Mouse (Mus musculus) kidney, embryonic 15.5 days (tissue): ENCODE results near the gene Prtg. TPM values are rescaled to one million over a fixed set of nuclear protein-coding genes. Genes with fewer than 3 reads are reported as not detected.

Experiments
- ATAC-seq: fragments of 200-750 bp; cut with Nextera tagmentation; replicated peaks from 2 replicates; pipeline ENCODE4 v1.8.0; 2017; ENCODE audit warnings: moderate TSS enrichment; ENCODE audit not compliant: low FRiP score
- H3K27ac ChIP-seq: fragments of 300-500 bp; sonication (generic); 2 replicates; pipeline ENCODE4 v1.5.1; 2015; ENCODE audit warnings: mild to moderate bottlenecking, inconsistent platforms
- H3K27me3 ChIP-seq: fragments of 300-500 bp; sonication (generic); 2 replicates; pipeline ENCODE4 v1.6.1; 2015; ENCODE audit warnings: inconsistent platforms
- H3K36me3 ChIP-seq: fragments of 300-500 bp; sonication (generic); 2 replicates; pipeline ENCODE4 v1.6.1; 2015; ENCODE audit warnings: inconsistent platforms
- H3K4me1 ChIP-seq: fragments of 300-500 bp; sonication (generic); 2 replicates; pipeline ENCODE4 v1.6.1; 2015; ENCODE audit warnings: inconsistent platforms
- H3K4me2 ChIP-seq: fragments of 300-500 bp; sonication (generic); 2 replicates; pipeline ENCODE4 v1.6.1; 2015; ENCODE audit warnings: moderate library complexity, mild to moderate bottlenecking, inconsistent platforms
- H3K4me3 ChIP-seq: fragments of 300-500 bp; sonication (generic); replicated peaks from 2 replicates; pipeline ENCODE4 v1.5.1; 2015; ENCODE audit warnings: mild to moderate bottlenecking, inconsistent platforms
- H3K9ac ChIP-seq: fragments of 300-500 bp; sonication (generic); 2 replicates; pipeline ENCODE4 v1.6.1; 2015; ENCODE audit warnings: mild to moderate bottlenecking, inconsistent platforms
- H3K9me3 ChIP-seq: fragments of 300-500 bp; sonication (generic); replicated peaks from 2 replicates; pipeline ENCODE4 v1.6.1; 2016; ENCODE audit warnings: inconsistent platforms
- WGBS: fragments of 180-500 bp; shearing (Covaris S2); methylation state at CpG from one replicate; pipeline ENCODE4 v1.1.7; 2015; ENCODE audit warnings: mixed read lengths; 5-methylcytosine and 5-hydroxymethylcytosine counted together
- polyA plus RNA-seq: library from polyadenylated mRNA; unstranded; fragments of >200 nt; fragmentation: Nextera tagmentation; extraction: Ambion mirVana; gene quantifications from 2 replicates; pipeline ENCODE4 v1.2.1, GENCODE M21; 2015

Prtg gene
- polyA plus RNA-seq, 1 experiment from 2014 or later = 2.1 TPM

GRCm38 (mm10) chr9:72812091-72812490, 5.4 kb downstream of the Prtg start:
- no peak for ATAC-seq
- Histone ChIP-seq H3K36me3 (no peaks in the 10 kb centered on the region), H3K4me3 (no peak overlapping the region), H3K27me3 (no peaks in the 10 kb centered on the region), H3K4me1 (peaks cover 47% of the 10 kb centered on the region), H3K4me2 (no peak overlapping the region), H3K9me3 (no peaks in the 10 kb centered on the region), H3K9ac (no peak overlapping the region), H3K27ac (peak overlapping the region; percentile 75; the same call in 1 of the 2 replicates)
- WGBS = 43% methylated on average over 7 of the region's 7 CpGs

GRCm38 (mm10) chr9:72812594-72813570, 6.2 kb downstream of the Prtg start:
- H3K9ac ChIP-seq = no peak overlapping the region
- H3K4me2 ChIP-seq = peak overlapping the region; percentile 37
- H3K27me3 ChIP-seq = no peaks in the 10 kb centered on the region
- peak overlapping the region; percentile 75 for H3K27ac ChIP-seq
- no peaks in the 10 kb centered on the region for H3K9me3 ChIP-seq
- no peak overlapping the region for H3K4me3 ChIP-seq
- ATAC-seq = peak; percentile 72
- peaks cover 44% of the 10 kb centered on the region for H3K4me1 ChIP-seq
- WGBS = 14% methylated on average over 18 of the region's 18 CpGs
- H3K36me3 ChIP-seq = no peaks in the 10 kb centered on the region

GRCm38 (mm10) chr9:72825511-72825910, 18.8 kb downstream of the Prtg start:
- peaks cover 27% of the 10 kb centered on the region for H3K4me1 ChIP-seq
- H3K9me3 ChIP-seq = no peaks in the 10 kb centered on the region
- no peak overlapping the region for H3K4me2 ChIP-seq
- H3K27me3 ChIP-seq = no peaks in the 10 kb centered on the region
- H3K4me3 ChIP-seq = no peak overlapping the region
- no peak overlapping the region for H3K9ac ChIP-seq
- no peak overlapping the region for H3K27ac ChIP-seq
- 22% methylated on average over 4 of the region's 4 CpGs for WGBS
- H3K36me3 ChIP-seq = no peaks in the 10 kb centered on the region
- ATAC-seq = no peak

- no peaks in the 10 kb centered on the region for H3K27me3 ChIP-seq
- no peak overlapping the region for H3K4me2 ChIP-seq
- H3K9ac ChIP-seq = no peak overlapping the region
- peaks cover 27% of the 10 kb centered on the region for H3K4me1 ChIP-seq
- ATAC-seq = no peak
- H3K4me3 ChIP-seq = no peak overlapping the region
- H3K27ac ChIP-seq = no peak overlapping the region
- WGBS = 31% methylated on average over 3 of the region's 3 CpGs
- no peaks in the 10 kb centered on the region for H3K9me3 ChIP-seq
- H3K36me3 ChIP-seq = no peaks in the 10 kb centered on the region
These were observed 19.3 kb downstream of the Prtg start for GRCm38 (mm10) chr9:72825976-72826375.

- peak overlapping the region; percentile 78 for H3K27ac ChIP-seq
- ATAC-seq = peak; percentile 46
- H3K9me3 ChIP-seq = no peaks in the 10 kb centered on the region
- no peak overlapping the region for H3K4me3 ChIP-seq
- peaks cover 28% of the 10 kb centered on the region for H3K4me1 ChIP-seq
- H3K36me3 ChIP-seq = no peaks in the 10 kb centered on the region
- H3K9ac ChIP-seq = peak overlapping the region; percentile 24; the same call in 1 of the 2 replicates
- WGBS = 28% methylated on average over 5 of the region's 5 CpGs
- H3K27me3 ChIP-seq = no peaks in the 10 kb centered on the region
- H3K4me2 ChIP-seq = no peak overlapping the region
These were observed 22.1 kb downstream of the Prtg start for GRCm38 (mm10) chr9:72828616-72829257.

GRCm38 (mm10) chr9:72833992-72834696, 27.5 kb downstream of the Prtg start:
- ATAC-seq = no peak
- Histone ChIP-seq H3K4me1 (peaks cover 46% of the 10 kb centered on the region), H3K9me3 (no peaks in the 10 kb centered on the region)

GRCm38 (mm10) chr9:72835007-72835406, 28.3 kb downstream of the Prtg start:
- Histone ChIP-seq H3K4me1 (peaks cover 38% of the 10 kb centered on the region), H3K27me3 (no peaks in the 10 kb centered on the region), H3K9me3 (no peaks in the 10 kb centered on the region), H3K36me3 (no peaks in the 10 kb centered on the region), H3K27ac (no peak overlapping the region), H3K9ac (no peak overlapping the region), H3K4me2 (no peak overlapping the region), H3K4me3 (no peak overlapping the region)
- no peak for ATAC-seq
- WGBS = 56% methylated on average over 1 of the region's 1 CpGs

More at GRCm38 (mm10) chr9:72833992-72834696, 27.5 kb downstream of the Prtg start:
- Histone ChIP-seq H3K4me3 (no peak overlapping the region), H3K36me3 (no peaks in the 10 kb centered on the region), H3K4me2 (no peak overlapping the region), H3K9ac (no peak overlapping the region), H3K27ac (no peak overlapping the region), H3K27me3 (no peaks in the 10 kb centered on the region)
- 34% methylated on average over 10 of the region's 10 CpGs for WGBS

GRCm38 (mm10) chr9:72836708-72837495, 30.2 kb downstream of the Prtg start:
- H3K27ac ChIP-seq = peak overlapping the region; percentile 71
- peak overlapping the region; percentile 20; the same call in 1 of the 2 replicates for H3K4me2 ChIP-seq
- H3K27me3 ChIP-seq = no peaks in the 10 kb centered on the region
- WGBS = 29% methylated on average over 11 of the region's 11 CpGs
- ATAC-seq = no peak
- peaks cover 37% of the 10 kb centered on the region for H3K4me1 ChIP-seq
- H3K4me3 ChIP-seq = no peak overlapping the region
- no peaks in the 10 kb centered on the region for H3K9me3 ChIP-seq
- H3K9ac ChIP-seq = no peak overlapping the region
- no peaks in the 10 kb centered on the region for H3K36me3 ChIP-seq

- no peak overlapping the region for H3K27ac ChIP-seq
- ATAC-seq = no peak
- H3K4me2 ChIP-seq = no peak overlapping the region
- no peak overlapping the region for H3K9ac ChIP-seq
- WGBS = 45% methylated on average over 6 of the region's 6 CpGs
- no peaks in the 10 kb centered on the region for H3K36me3 ChIP-seq
- H3K9me3 ChIP-seq = no peaks in the 10 kb centered on the region
- peaks cover 37% of the 10 kb centered on the region for H3K4me1 ChIP-seq
- no peak overlapping the region for H3K4me3 ChIP-seq
- no peaks in the 10 kb centered on the region for H3K27me3 ChIP-seq
These were observed 31.0 kb downstream of the Prtg start for GRCm38 (mm10) chr9:72837598-72838160.

GRCm38 (mm10) chr9:72838256-72838655, 31.6 kb downstream of the Prtg start:
- no peak overlapping the region for H3K4me2 ChIP-seq
- no peaks in the 10 kb centered on the region for H3K27me3 ChIP-seq
- ATAC-seq = no peak
- H3K4me3 ChIP-seq = no peak overlapping the region
- peaks cover 37% of the 10 kb centered on the region for H3K4me1 ChIP-seq
- no peak overlapping the region for H3K9ac ChIP-seq
- H3K36me3 ChIP-seq = no peaks in the 10 kb centered on the region
- H3K9me3 ChIP-seq = no peaks in the 10 kb centered on the region
- no peak overlapping the region for H3K27ac ChIP-seq
- 46% methylated on average over 3 of the region's 3 CpGs for WGBS
